Mouse (Mus musculus) forebrain, embryonic 12.5 days (tissue): ENCODE measurements around the gene Phldb3. TPM values are rescaled to one million over a fixed set of nuclear protein-coding genes. Genes with fewer than 3 reads are reported as not detected.

Experiments used
- polyA plus RNA-seq: library from polyadenylated mRNA; unstranded; fragments of >200 nt; fragmentation: Nextera tagmentation; extraction: Ambion mirVana; gene quantifications from 2 replicates; pipeline ENCODE4 v1.2.1, GENCODE M21; 2016

Gene Phldb3
- polyA plus RNA-seq, 1 experiment from 2014 or later = not detected

Other genes starting within 250 kb of the Phldb3 start
- gene Kcnn4, start 240.5 kb upstream of the Phldb3 start, polyA plus RNA-seq = 1.1 and 1.4 TPM in 2 replicates
- 25.6 and 29.1 TPM in 2 replicates for gene Smg9, start 211.1 kb upstream of the Phldb3 start, polyA plus RNA-seq
- gene Irgc1, start 158.5 kb upstream of the Phldb3 start, polyA plus RNA-seq = not detected in 2 replicates
- gene Plaur, start 148.3 kb upstream of the Phldb3 start, polyA plus RNA-seq = 1.0 and 1.2 TPM in 2 replicates
- gene Cadm4, start 128.7 kb upstream of the Phldb3 start, polyA plus RNA-seq = 32.1 and 38.3 TPM in 2 replicates
- gene Zfp428, start 103.8 kb upstream of the Phldb3 start, polyA plus RNA-seq = 170 and 182 TPM in 2 replicates
- gene AC161166.1, start 98.3 kb upstream of the Phldb3 start, polyA plus RNA-seq = 1.6 and 1.7 TPM in 2 replicates
- gene Irgq, start 80.1 kb upstream of the Phldb3 start, polyA plus RNA-seq = 24.7 and 25.2 TPM in 2 replicates
- not detected in 2 replicates for gene Pinlyp, start 64.6 kb upstream of the Phldb3 start, polyA plus RNA-seq
- 105 and 107 TPM in 2 replicates for gene Xrcc1, start 64.5 kb upstream of the Phldb3 start, polyA plus RNA-seq
- gene Ethe1, start 23.2 kb upstream of the Phldb3 start, polyA plus RNA-seq = 15.3 and 15.7 TPM in 2 replicates
- gene Zfp575, start 23.1 kb upstream of the Phldb3 start, polyA plus RNA-seq = 3.1 and 3.5 TPM in 2 replicates
- 0.42 and 0.56 TPM in 2 replicates for gene Lypd3, start 25.8 kb downstream of the Phldb3 start, polyA plus RNA-seq
- not detected in 2 replicates for gene Tex101, start 65.9 kb downstream of the Phldb3 start, polyA plus RNA-seq
- gene BC049730, start 98.5 kb downstream of the Phldb3 start, polyA plus RNA-seq = not detected in 2 replicates
- gene Gm4763, start 116.1 kb downstream of the Phldb3 start, polyA plus RNA-seq = not detected in 2 replicates
- 0.20 TPM in 1 of 2 replicates, not detected in the other for gene Cd177, start 149.5 kb downstream of the Phldb3 start, polyA plus RNA-seq
- gene Ceacam10, start 166.4 kb downstream of the Phldb3 start, polyA plus RNA-seq = 0.36 TPM in 1 of 2 replicates, not detected in the other